Mouse (Mus musculus): ENCODE data around the gene Krt33a. TPM values are rescaled to one million over a fixed set of nuclear protein-coding genes. Genes with fewer than 3 reads are reported as not detected.

The Krt33a gene
- total and polyA plus RNA-seq, 3 experiments: not detected

GRCm38 (mm10) chr11:100041454-100041853 lies 25.4 kb upstream of the Krt33a start, which contains the start of gene Krt34:
Gene Krt34, minus strand, starts transcription at chr11:100041554.
- TF ChIP-seq CTCF (conservative IDR thresholded peaks at IDR 0.05 in 1 of 2, IDR thresholded peaks at IDR 0.05 in 1 of 2; ENCODE audit: low read depth in 2 of 2, low read length in 2 of 2): no peak
- TF ChIP-seq USF1 (IDR thresholded peaks at IDR 0.05; ENCODE audit: low read depth, low read length): no peak
- no peak for TF ChIP-seq SIN3A (IDR thresholded peaks at IDR 0.05; ENCODE audit: low read length)
- no peak for TF ChIP-seq POLR2AphosphoS2 (IDR thresholded peaks at IDR 0.05; ENCODE audit: low read depth, low read length)
- no peak for TF ChIP-seq JUND (conservative IDR thresholded peaks at IDR 0.05; ENCODE audit: low read depth, low read length)
- no peak for TF ChIP-seq MEF2A (IDR thresholded peaks at IDR 0.05; ENCODE audit: borderline replicate concordance, low read depth, low read length)
- TF ChIP-seq PAX5 (IDR thresholded peaks at IDR 0.05; ENCODE audit: low read length): no peak
- no peak for TF ChIP-seq TCF12 (IDR thresholded peaks at IDR 0.05; ENCODE audit: low read depth, low read length)
- TF ChIP-seq MAX (IDR thresholded peaks at IDR 0.05; ENCODE audit: low read length): no peak
- dilution Hi-C loops (cut with MboI; ENCODE audit: extremely low pct_ligation_motif_present, extremely low pct_unique_long_range_greater_than_20kb, low sequenced_read_pairs): no loop called here
- H3K9me3 ChIP-seq (replicated peaks; ENCODE audit: low read length): no peaks in the 10 kb centered on the region
- H3K9ac ChIP-seq (ENCODE audit: insufficient read depth, low read depth): no peak within 1 kb of the TSS
- H3K79me2 ChIP-seq (replicated peaks; ENCODE audit: control insufficient read depth, extremely low read depth, insufficient read depth, poor library complexity, severe bottlenecking): no peaks in the 10 kb centered on the region
- no peak within 1 kb of the TSS for H3K4me2 ChIP-seq (ENCODE audit: insufficient read depth, low read depth, poor library complexity, severe bottlenecking)
- DNase-seq (ENCODE audit: extremely low read depth): no peak
- H3K4me3 ChIP-seq (replicated peaks in 1 of 3; ENCODE audit: low read depth in 2 of 3, low read length in 2 of 3, poor library complexity in 1 of 3): no peak within 1 kb of the TSS
- in situ Hi-C loops (cut with MboI; ENCODE audit: low pct_ligation_motif_present, low pct_unique_long_range_greater_than_20kb, low sequenced_read_pairs): no loop called here
- no peaks in the 10 kb centered on the region for H3K4me1 ChIP-seq (ENCODE audit: control insufficient read depth in 1 of 2, insufficient read depth in 2 of 2)
- H3K27me3 ChIP-seq (replicated peaks): peaks cover 91% of the 10 kb centered on the region
- no peaks in the 10 kb centered on the region for H3K36me3 ChIP-seq (replicated peaks in 1 of 2; ENCODE audit: control insufficient read depth in 1 of 2, insufficient read depth in 1 of 2, low read length in 1 of 2)
- H3K27ac ChIP-seq (ENCODE audit: insufficient read depth, low read depth): no peak within 1 kb of the TSS

- dilution Hi-C loops (cut with MboI; ENCODE audit: extremely low pct_ligation_motif_present, extremely low pct_unique_long_range_greater_than_20kb, low sequenced_read_pairs) (no loop called here), in situ Hi-C loops (cut with MboI; ENCODE audit: low pct_ligation_motif_present, low pct_unique_long_range_greater_than_20kb, low sequenced_read_pairs) (no loop called here)
- no peak for DNase-seq (ENCODE audit: extremely low read depth)
- H3K27me3 ChIP-seq (replicated peaks): peaks cover 83% of the 10 kb centered on the region
- H3K4me2 ChIP-seq (ENCODE audit: insufficient read depth, low read depth, poor library complexity, severe bottlenecking): no peak within 1 kb of the TSS
- TF ChIP-seq RAD21 (IDR thresholded peaks at IDR 0.05; ENCODE audit: low read depth, low read length) (no peak), TBP (conservative IDR thresholded peaks at IDR 0.05; ENCODE audit: low read depth, low read length) (no peak), HCFC1 (IDR thresholded peaks at IDR 0.05; ENCODE audit: low read depth, low read length) (no peak), ETS1 (conservative IDR thresholded peaks at IDR 0.05; ENCODE audit: low read depth, low read length) (no peak), RCOR1 (conservative IDR thresholded peaks at IDR 0.05; ENCODE audit: low read depth, low read length) (no peak), E2F4 (IDR thresholded peaks at IDR 0.05; ENCODE audit: insufficient replicate concordance, low read depth, low read length) (no peak), MAFK (IDR thresholded peaks at IDR 0.05; ENCODE audit: insufficient replicate concordance, low read length) (no peak), JUN (IDR thresholded peaks at IDR 0.05; ENCODE audit: insufficient read depth, low read depth, low read length) (no peak)
- no peaks in the 10 kb centered on the region for H3K4me1 ChIP-seq (ENCODE audit: control insufficient read depth in 1 of 2, insufficient read depth in 2 of 2)
- no peak within 1 kb of the TSS for H3K27ac ChIP-seq (ENCODE audit: insufficient read depth, low read depth)
- H3K9ac ChIP-seq (ENCODE audit: insufficient read depth, low read depth): no peak within 1 kb of the TSS
- H3K79me2 ChIP-seq (replicated peaks; ENCODE audit: control insufficient read depth, extremely low read depth, insufficient read depth, poor library complexity, severe bottlenecking): no peaks in the 10 kb centered on the region
- no peaks in the 10 kb centered on the region for H3K9me3 ChIP-seq (replicated peaks; ENCODE audit: low read length)
- no peaks in the 10 kb centered on the region for H3K36me3 ChIP-seq (replicated peaks in 1 of 2; ENCODE audit: control insufficient read depth in 1 of 2, insufficient read depth in 1 of 2, low read length in 1 of 2)
- H3K4me3 ChIP-seq (replicated peaks in 1 of 3; ENCODE audit: low read depth in 2 of 3, low read length in 2 of 3, poor library complexity in 1 of 3): no peak within 1 kb of the TSS
Observed at GRCm38 (mm10) chr11:100029768-100030167, 13.8 kb upstream of the Krt33a start, which contains the start of gene Krt33b. Gene Krt33b, minus strand, starts transcription at chr11:100029868.
